Mouse (Mus musculus) macrophage (primary cell): ENCODE data around the gene Gldn. TPM values are rescaled to one million over a fixed set of nuclear protein-coding genes. Genes with fewer than 3 reads are reported as not detected.

ENCODE experiments used
- H3K27ac ChIP-seq: fragments of 350-480 bp; formaldehyde crosslinking; 2 replicates; pipeline ENCODE4 v1.9.0; 2021
- H3K36me3 ChIP-seq: fragments of 350-480 bp; formaldehyde crosslinking; 2 replicates; pipeline ENCODE4 v1.9.0; 2021; ENCODE audit errors: inconsistent target
- H3K4me3 ChIP-seq: fragments of 350-480 bp; formaldehyde crosslinking; 2 replicates; pipeline ENCODE4 v1.9.0; 2021; ENCODE audit errors: inconsistent target
- H3K79me2 ChIP-seq: fragments of 350-480 bp; formaldehyde crosslinking; 2 replicates; pipeline ENCODE4 v1.9.0; 2021; ENCODE audit errors: inconsistent target
- WGBS: methylation state at CpG from one replicate; pipeline ENCODE4 v1.1.7; 2026; ENCODE audit warnings: inconsistent platforms; ENCODE audit not compliant: missing documents; 5-methylcytosine and 5-hydroxymethylcytosine counted together
- polyA plus RNA-seq: library from polyadenylated mRNA; stranded (reverse); fragments of 250-400 nt; gene quantifications from 3 replicates; pipeline ENCODE4 v1.2.4, GENCODE M21; 2018; ENCODE audit warnings: inconsistent platforms
- total RNA-seq, 78 experiments: library from RNA; depleted of rRNA; stranded (reverse); fragments of 250-400 nt; gene quantifications; 1 replicate in 9 of 78; 2 replicates in 24 of 78; 3 replicates in 43 of 78; 4 replicates in 2 of 78; pipeline ENCODE4 v1.2.4; 2018; ENCODE audit warnings: inconsistent platforms in 56 of 78

Gene Gldn
- total RNA-seq (2018; cell fraction: chromatin; rRNA removed) = under 1 TPM in 1 of 26 experiments, not detected in 25; 0.13 TPM
- total RNA-seq (2018; cell fraction: cytosol; rRNA removed) = not detected
- not detected for total RNA-seq (2018; cell fraction: nucleus; rRNA removed)
- not detected in 3 replicates for polyA plus RNA-seq

DNA sequence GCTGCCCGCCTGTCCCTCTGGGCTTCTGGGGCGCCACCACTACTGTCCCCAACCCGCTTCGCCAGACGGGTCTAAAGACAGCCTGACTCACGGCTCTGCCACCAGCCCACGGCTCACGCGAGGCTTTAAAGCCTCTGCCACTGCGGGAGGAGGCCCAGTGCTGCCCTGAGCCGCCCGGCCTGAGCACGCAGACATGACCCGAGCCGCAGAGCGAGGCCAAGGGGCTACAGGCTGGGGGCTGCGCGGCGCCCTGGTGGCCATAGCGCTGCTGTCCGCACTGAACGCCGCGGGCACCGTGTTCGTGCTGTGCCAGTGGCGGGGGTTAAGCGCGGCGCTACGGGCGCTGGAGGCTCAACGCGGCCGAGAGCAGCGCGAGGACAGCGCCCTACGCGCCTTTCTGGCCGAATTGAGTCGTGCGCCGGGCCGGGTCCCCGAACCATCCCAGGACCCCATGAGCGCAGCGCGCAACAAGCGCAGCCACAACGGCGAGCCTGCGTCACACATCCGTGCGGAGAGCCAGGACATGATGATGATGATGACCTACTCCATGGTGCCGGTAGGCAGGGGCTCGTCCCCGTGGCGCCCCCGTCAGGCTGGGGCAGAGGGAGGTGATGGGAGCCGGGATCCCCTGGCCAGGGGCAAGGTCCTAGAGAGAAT lies at the start of gene Gldn:
Gene Gldn (plus strand): TSS at position 156 of the 657 bp plus-strand sequence.
- Histone ChIP-seq H3K27ac (no peak within 1 kb of the TSS), H3K4me3 (no peak within 1 kb of the TSS), H3K36me3 (no peaks in the 10 kb centered on the region), H3K79me2 (no peaks in the 10 kb centered on the region)
- WGBS = 6% methylated on average over 52 of the region's 61 CpGs

DNA sequence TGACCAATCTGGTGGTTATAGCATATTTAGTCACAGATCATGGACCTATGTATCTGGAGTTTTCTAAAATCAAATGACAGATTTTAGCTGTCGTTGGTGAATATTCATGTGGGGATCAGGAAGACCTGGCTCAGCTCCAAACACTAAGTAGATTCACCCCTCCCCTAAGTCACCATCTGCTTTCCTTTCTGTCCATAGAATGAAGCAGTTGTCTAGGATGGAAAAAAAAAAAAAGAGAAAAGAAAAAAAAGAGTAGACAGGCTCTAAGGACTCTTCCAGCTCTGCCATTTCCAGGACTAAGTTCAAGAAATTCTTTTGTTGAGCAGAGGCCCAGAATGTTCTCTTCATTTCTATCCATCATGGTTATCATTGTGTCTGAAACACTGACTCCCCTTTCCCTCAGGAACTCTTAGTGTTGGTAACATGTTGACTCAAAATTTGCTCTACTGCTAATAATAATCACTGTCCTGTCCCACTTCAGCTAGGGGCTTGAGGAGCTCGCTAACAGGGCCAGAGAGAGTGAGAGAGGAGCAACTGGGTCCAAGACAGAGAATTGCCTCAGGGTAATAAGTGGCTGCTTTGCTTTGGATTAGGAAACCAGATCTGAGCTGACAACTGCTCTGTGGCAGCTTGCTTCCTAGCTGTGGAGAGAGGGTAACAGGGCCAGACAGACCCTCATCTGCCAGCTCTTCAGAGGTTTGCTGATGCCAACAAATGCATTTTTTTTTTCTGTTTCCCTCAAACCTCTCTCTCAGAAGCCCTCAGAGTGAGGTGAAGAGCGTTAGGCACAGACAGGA lies 41.2 kb upstream of the Gldn start:
- Histone ChIP-seq H3K36me3 (no peaks in the 10 kb centered on the region), H3K27ac (no peak overlapping the region), H3K79me2 (no peaks in the 10 kb centered on the region), H3K4me3 (no peak overlapping the region)
- WGBS = 81% methylated on average over 3 of the region's 3 CpGs

- no peak overlapping the region for H3K4me3 ChIP-seq
- H3K36me3 ChIP-seq = no peaks in the 10 kb centered on the region
- 80% methylated on average over 4 of the region's 4 CpGs for WGBS
- no peak overlapping the region for H3K27ac ChIP-seq
- no peaks in the 10 kb centered on the region for H3K79me2 ChIP-seq
These were observed 21.5 kb upstream of the Gldn start for GRCm38 (mm10) chr9:54264754-54265153.

DNA sequence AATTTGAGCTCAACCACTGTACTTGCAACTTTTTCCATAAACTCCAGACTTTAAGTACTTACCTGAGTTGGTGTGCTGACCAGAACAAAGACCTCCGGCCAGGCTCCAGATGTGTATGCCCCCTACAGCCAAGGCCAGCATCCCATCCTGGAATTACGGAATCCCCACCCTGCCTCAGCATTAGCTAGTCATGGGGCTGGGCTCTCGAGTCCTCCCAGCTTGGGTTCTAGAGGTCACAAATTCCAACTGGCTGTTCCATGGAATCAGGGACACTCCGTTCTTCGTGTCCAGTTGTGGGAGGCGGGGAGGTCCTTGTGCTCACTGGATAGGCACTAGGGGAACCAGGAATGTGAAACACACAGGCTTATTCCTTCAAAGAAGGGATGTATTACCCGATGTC lies 18.3 kb upstream of the Gldn start, which contains the start of gene Cyp19a1:
Gene Cyp19a1 (minus strand): TSS at position 101 of the 400 bp plus-strand sequence.
- Histone ChIP-seq H3K79me2 (no peaks in the 10 kb centered on the region), H3K36me3 (no peaks in the 10 kb centered on the region), H3K27ac (no peak within 1 kb of the TSS), H3K4me3 (no peak within 1 kb of the TSS)
- 90% methylated on average over 7 of the region's 7 CpGs for WGBS

GRCm38 (mm10) chr9:54269987-54270386 lies 16.3 kb upstream of the Gldn start:
- Histone ChIP-seq H3K79me2 (no peaks in the 10 kb centered on the region), H3K27ac (no peak overlapping the region), H3K36me3 (no peaks in the 10 kb centered on the region), H3K4me3 (no peak overlapping the region)
- WGBS = 82% methylated on average over 6 of the region's 6 CpGs

DNA sequence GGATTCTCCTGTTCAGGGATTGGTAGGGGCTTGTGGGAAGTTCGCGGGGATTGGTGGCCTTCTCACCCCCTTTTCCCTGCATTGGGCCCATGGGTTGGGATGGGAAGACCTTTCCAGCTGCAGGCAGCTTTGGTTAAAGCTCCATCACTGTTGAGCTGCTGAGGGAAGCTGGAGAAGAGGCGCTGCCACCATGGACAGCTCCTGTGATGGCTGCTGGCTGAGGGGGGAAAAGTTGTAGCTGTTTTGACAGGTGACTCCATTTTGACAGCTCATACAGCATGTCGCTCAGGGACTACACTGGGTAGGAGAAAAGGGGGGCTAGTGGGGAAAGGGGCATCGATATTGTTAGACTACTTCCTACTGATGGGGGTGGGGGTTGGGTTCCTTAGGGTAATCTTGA lies 15.4 kb upstream of the Gldn start:
- H3K4me3 ChIP-seq = no peak overlapping the region
- 27% methylated on average over 5 of the region's 5 CpGs for WGBS
- H3K27ac ChIP-seq = no peak overlapping the region
- no peaks in the 10 kb centered on the region for H3K79me2 ChIP-seq
- H3K36me3 ChIP-seq = no peaks in the 10 kb centered on the region

DNA sequence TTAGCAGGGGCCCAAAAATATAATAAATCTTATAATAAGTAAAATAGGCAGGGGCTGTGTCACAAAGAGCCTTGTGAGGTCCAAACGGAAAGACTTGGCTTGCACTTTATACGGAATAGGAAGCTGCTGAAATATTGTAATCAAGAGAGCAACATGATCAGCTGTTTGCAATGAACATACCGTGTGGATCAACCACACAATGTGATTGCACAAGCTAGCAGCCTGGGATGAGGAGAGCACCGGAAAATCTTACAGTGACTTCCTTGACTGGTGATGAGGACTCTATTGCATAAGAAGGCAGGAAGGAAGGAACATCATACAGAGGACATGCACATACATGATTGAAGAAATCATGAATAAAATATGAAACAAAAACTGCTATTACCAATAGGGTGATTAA lies 11.0 kb upstream of the Gldn start:
- H3K27ac ChIP-seq = no peak overlapping the region
- H3K79me2 ChIP-seq = no peaks in the 10 kb centered on the region
- WGBS = 72% methylated on average over 4 of the region's 4 CpGs
- H3K4me3 ChIP-seq = no peak overlapping the region
- no peaks in the 10 kb centered on the region for H3K36me3 ChIP-seq

- H3K36me3 ChIP-seq = no peaks in the 10 kb centered on the region
- no peak overlapping the region for H3K27ac ChIP-seq
- H3K79me2 ChIP-seq = no peaks in the 10 kb centered on the region
- WGBS = 81% methylated on average over 12 of the region's 12 CpGs
- H3K4me3 ChIP-seq = no peak overlapping the region
These were observed 7.2 kb upstream of the Gldn start for GRCm38 (mm10) chr9:54279046-54279589.

DNA sequence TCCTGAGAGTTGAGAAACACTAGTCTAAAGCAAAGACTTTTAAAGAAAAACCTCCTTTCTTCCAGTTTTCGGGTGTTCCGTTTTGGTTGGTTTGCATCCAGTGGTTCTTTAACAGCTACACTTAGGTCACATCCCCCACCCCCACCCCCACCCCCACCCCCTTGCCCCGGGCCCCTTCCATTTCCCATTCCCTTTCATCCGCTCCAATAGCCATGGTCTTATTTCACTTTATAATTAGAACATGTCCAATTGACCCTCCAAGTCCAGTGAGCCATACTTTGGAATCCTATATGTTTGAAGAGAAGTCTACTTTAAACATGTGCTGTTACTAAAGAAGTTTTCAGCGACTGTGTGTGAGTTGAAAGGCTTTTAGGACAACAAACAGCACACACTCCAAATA lies 1.5 kb downstream of the Gldn start:
- H3K4me3 ChIP-seq = no peak overlapping the region
- H3K27ac ChIP-seq = no peak overlapping the region
- 70% methylated on average over 4 of the region's 5 CpGs for WGBS
- no peaks in the 10 kb centered on the region for H3K36me3 ChIP-seq
- H3K79me2 ChIP-seq = no peaks in the 10 kb centered on the region

DNA sequence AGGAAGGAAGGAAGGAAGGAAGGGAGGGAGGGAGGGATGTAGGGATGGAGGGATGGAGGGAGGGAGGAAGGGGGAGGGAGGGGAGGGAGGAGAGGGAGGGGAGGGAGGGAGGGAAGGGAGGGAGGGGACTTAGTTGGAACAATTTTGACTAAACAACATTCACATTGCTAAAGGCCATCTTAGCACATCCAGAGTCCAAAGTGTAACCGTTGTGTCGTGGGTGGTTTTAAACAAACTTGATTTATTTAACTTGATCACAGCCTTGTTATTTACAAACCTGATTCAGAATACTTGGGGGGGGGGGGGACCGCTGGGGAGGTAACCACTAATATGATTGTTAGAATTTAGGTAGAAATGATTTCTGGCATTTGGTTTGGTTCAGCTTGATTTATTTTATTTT lies 13.1 kb downstream of the Gldn start:
- 90% methylated on average over 3 of the region's 3 CpGs for WGBS
- H3K27ac ChIP-seq = no peak overlapping the region

DNA sequence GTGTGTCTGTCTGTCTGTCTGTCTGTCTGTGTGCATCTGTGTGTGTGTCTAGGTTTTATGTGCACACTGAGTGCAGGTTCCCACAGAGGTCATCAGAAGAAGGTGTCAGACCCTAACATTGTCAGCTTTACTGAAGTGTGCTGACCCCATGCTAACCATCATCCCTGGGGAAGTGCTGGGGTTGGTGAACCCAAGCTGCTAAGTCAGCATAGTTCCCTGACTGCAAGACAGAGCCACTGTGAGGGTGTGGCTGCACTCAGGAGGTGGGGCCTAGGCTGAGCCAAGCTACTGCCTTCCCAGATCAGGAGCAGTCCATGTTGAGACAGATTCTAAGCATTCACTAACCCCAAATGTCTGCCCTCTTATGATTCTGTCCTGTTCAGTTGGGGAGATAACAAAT lies 13.5 kb downstream of the Gldn start:
- H3K4me3 ChIP-seq = no peak overlapping the region
- no peak overlapping the region for H3K27ac ChIP-seq
- H3K79me2 ChIP-seq = no peaks in the 10 kb centered on the region
- H3K36me3 ChIP-seq = no peaks in the 10 kb centered on the region

More for the DNA sequence above, 13.1 kb downstream of the Gldn start:
- no peaks in the 10 kb centered on the region for H3K36me3 ChIP-seq
- no peaks in the 10 kb centered on the region for H3K79me2 ChIP-seq
- no peak overlapping the region for H3K4me3 ChIP-seq

- WGBS = 77% methylated on average over 4 of the region's 4 CpGs
- H3K27ac ChIP-seq = no peak overlapping the region
- H3K79me2 ChIP-seq = no peaks in the 10 kb centered on the region
- no peak overlapping the region for H3K4me3 ChIP-seq
- no peaks in the 10 kb centered on the region for H3K36me3 ChIP-seq
These were observed 15.0 kb downstream of the Gldn start for GRCm38 (mm10) chr9:54301255-54301654.

DNA sequence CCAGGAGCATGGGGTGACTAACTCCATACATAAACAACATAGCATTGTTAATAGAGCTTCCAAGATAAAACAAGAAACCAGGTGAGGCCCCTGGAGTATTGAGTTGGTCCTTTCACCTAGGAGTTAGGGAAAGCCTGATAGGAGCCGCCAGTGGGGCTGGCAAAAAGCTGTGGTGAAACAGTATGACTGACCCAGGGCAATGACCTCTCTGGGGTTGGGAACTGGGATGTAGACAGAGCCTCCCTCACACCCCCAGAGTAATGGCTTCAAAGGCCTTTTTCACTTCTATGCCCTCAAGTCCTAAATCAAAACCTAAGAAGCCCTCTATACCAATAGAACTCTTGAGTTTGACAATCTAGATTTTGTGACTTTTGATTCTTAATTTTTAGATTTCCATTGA lies 21.9 kb downstream of the Gldn start:
- Histone ChIP-seq H3K27ac (no peak overlapping the region), H3K36me3 (no peaks in the 10 kb centered on the region), H3K4me3 (no peak overlapping the region), H3K79me2 (no peaks in the 10 kb centered on the region)
- 86% methylated on average over 1 of the region's 1 CpGs for WGBS

DNA sequence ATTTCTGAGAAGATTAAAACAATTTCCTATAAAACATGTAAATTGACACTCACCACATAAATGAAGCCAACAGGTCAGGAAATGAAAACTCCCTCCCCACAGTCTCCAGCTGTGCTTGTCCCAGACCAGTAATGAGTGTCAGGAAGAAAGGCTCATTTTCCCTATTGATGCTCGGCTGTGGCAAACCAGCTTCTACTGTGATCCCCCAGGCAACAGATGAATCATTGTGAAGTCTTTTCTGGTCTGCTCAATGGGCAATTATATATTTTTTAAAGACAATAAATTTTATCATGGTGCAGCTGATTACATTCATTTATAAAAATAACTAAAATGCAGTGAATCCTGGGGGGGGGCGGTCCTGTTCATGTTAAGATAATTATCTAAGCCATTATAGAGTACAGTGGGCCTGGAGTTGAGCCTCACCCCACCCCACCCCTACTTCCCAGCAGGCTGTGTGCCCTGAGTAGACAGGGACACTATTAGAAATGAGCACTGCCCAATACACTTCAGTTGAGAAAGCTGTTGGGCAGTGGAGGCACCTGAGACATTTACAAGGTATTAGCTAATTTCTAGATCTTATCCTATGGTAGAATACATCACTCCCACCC lies 22.6 kb downstream of the Gldn start:
- WGBS = 79% methylated on average over 2 of the region's 2 CpGs
- H3K36me3 ChIP-seq = no peaks in the 10 kb centered on the region
- H3K4me3 ChIP-seq = no peak overlapping the region
- H3K27ac ChIP-seq = no peak overlapping the region
- no peaks in the 10 kb centered on the region for H3K79me2 ChIP-seq

DNA sequence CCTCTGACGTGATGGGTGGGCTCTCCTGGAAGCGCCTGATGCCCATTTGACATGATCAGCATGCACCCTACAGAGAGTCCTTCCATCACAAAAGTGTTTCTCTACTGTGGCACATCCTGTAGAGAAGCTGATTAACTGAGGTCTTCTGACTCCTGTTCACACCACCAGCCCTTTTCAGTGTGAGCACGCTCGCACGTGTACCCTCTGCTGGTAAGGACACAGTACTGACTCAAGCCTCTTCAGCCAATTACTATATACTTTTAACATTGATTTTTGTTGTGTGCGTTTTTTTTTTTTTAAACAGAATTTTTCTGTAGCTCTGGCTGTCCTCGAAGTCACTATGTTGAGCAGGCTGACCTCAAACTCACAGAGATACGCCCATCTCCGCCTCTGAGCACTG lies 30.1 kb downstream of the Gldn start:
- Histone ChIP-seq H3K79me2 (no peaks in the 10 kb centered on the region), H3K36me3 (no peaks in the 10 kb centered on the region), H3K27ac (no peak overlapping the region), H3K4me3 (no peak overlapping the region)
- 69% methylated on average over 9 of the region's 9 CpGs for WGBS
